Mouse (Mus musculus) hindbrain, embryonic 11.5 days (tissue): Measurements from ENCODE around the gene Cpne5. TPM values are rescaled to one million over a fixed set of nuclear protein-coding genes. Genes with fewer than 3 reads are reported as not detected.
A peak's percentile ranks its signal among the peaks of the same experiment; 100 is the strongest.

Experiments used
- ATAC-seq: fragments of 200-750 bp; cut with Nextera tagmentation; 2 replicates; pipeline ENCODE4 v1.8.0; 2017; ENCODE audit warnings: mild to moderate bottlenecking, moderate TSS enrichment, moderate library complexity; ENCODE audit not compliant: low FRiP score
- DNase-seq: peaks from one replicate; pipeline ENCODE4 v3.0.0-alpha.2; 2015; ENCODE audit warnings: low spot score
- H3K27ac ChIP-seq: fragments of 300-500 bp; sonication (generic); 2 replicates; pipeline ENCODE4 v1.5.1; 2014; ENCODE audit warnings: mild to moderate bottlenecking, low read depth, low read length
- H3K27me3 ChIP-seq: fragments of 300-500 bp; sonication (generic); 2 replicates; pipeline ENCODE4 v1.6.1; 2014; ENCODE audit warnings: mild to moderate bottlenecking, low read length, moderate library complexity, mixed read lengths; ENCODE audit not compliant: control insufficient read depth, insufficient read depth
- H3K36me3 ChIP-seq: fragments of 300-500 bp; sonication (generic); 2 replicates; pipeline ENCODE4 v1.6.1; 2014; ENCODE audit warnings: mild to moderate bottlenecking, low read length, moderate library complexity, mixed read lengths; ENCODE audit not compliant: control insufficient read depth, insufficient read depth
- H3K4me1 ChIP-seq: fragments of 300-500 bp; sonication (generic); replicated peaks from 2 replicates; pipeline ENCODE4 v1.6.1; 2014; ENCODE audit warnings: low read length, mixed read lengths; ENCODE audit not compliant: control insufficient read depth, insufficient read depth
- H3K4me2 ChIP-seq: fragments of 300-500 bp; sonication (generic); replicated peaks from 2 replicates; pipeline ENCODE4 v1.6.1; 2014; ENCODE audit warnings: mild to moderate bottlenecking, low read depth, low read length
- H3K4me3 ChIP-seq: fragments of 300-500 bp; sonication (generic); 2 replicates; pipeline ENCODE4 v1.5.1; 2014; ENCODE audit warnings: low read depth, low read length
- H3K9ac ChIP-seq: fragments of 300-500 bp; sonication (generic); 2 replicates; pipeline ENCODE4 v1.6.1; 2014; ENCODE audit warnings: low read depth, low read length
- H3K9me3 ChIP-seq: fragments of 300-500 bp; sonication (generic); 2 replicates; pipeline ENCODE4 v1.6.1; 2016; ENCODE audit warnings: low read length; ENCODE audit not compliant: control insufficient read depth
- WGBS: fragments of 180-500 bp; shearing (Covaris S2); extraction: QIAGEN DNeasy Blood & Tissue Kit; methylation state at CpG from one replicate; pipeline ENCODE4 v1.1.7; 2014; 5-methylcytosine and 5-hydroxymethylcytosine counted together
- polyA plus RNA-seq: library from polyadenylated mRNA; unstranded; fragments of >200 nt; fragmentation: Nextera tagmentation; extraction: Ambion mirVana; gene quantifications from 2 replicates; pipeline ENCODE4 v1.2.1, GENCODE M21; 2014

The Cpne5 gene
- polyA plus RNA-seq, 1 experiment from 2014 or later, result 3.7 TPM

GRCm38 (mm10) chr17:29237267-29237771 lies 648 bp downstream of the Cpne5 start:
- Histone ChIP-seq H3K27me3 (peaks cover 15% of the 10 kb centered on the region), H3K27ac (no peak overlapping the region), H3K4me3 (peak overlapping the region; percentile 58)

DNA sequence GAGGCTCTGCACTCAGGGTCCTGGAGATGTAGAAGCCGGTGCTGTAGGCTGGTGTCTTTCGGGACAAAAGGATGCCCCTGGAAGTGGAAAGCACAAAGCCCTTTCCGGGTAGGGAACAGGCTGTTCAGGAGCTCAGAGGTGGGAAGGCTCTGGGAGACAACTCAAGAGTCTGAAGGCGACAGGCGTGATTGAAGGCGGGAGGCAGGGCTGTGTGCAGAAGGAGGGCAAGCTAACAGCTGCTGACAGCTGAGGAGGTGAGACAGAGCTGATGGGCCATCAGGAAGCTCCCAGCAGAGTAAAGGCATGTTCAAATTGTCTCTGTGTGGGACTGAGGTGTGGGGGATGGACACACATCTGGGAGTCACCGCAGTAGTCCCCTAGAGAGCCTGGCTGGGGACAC lies 1.9 kb downstream of the Cpne5 start:
- WGBS, result 66% methylated on average over 7 of the region's 7 CpGs
- Histone ChIP-seq H3K4me3 (no peak overlapping the region), H3K9ac (no peak overlapping the region), H3K9me3 (no peaks in the 10 kb centered on the region), H3K4me1 (peaks cover 9% of the 10 kb centered on the region), H3K4me2 (no peak overlapping the region), H3K27ac (no peak overlapping the region), H3K27me3 (peaks cover 15% of the 10 kb centered on the region), H3K36me3 (no peaks in the 10 kb centered on the region)
- DNase-seq, result no peak
- no peak for ATAC-seq

More at GRCm38 (mm10) chr17:29237267-29237771, 648 bp downstream of the Cpne5 start:
- Histone ChIP-seq H3K36me3 (no peaks in the 10 kb centered on the region), H3K9ac (peak overlapping the region; percentile 57; the same call in 1 of the 2 replicates), H3K4me2 (peak overlapping the region; percentile 100), H3K9me3 (no peaks in the 10 kb centered on the region), H3K4me1 (peaks cover 9% of the 10 kb centered on the region)
- under 1% methylated on average over 32 of the region's 32 CpGs for WGBS
- ATAC-seq, result no peak
- peak; percentile 48 for DNase-seq

GRCm38 (mm10) chr17:29231109-29231508 lies 6.9 kb downstream of the Cpne5 start:
- no peaks in the 10 kb centered on the region for H3K27me3 ChIP-seq
- H3K4me3 ChIP-seq, result no peak overlapping the region
- no peaks in the 10 kb centered on the region for H3K9me3 ChIP-seq
- no peaks in the 10 kb centered on the region for H3K4me1 ChIP-seq
- H3K4me2 ChIP-seq, result no peak overlapping the region
- H3K27ac ChIP-seq, result no peak overlapping the region
- H3K9ac ChIP-seq, result no peak overlapping the region
- no peaks in the 10 kb centered on the region for H3K36me3 ChIP-seq
- ATAC-seq (no peak), DNase-seq (no peak)
- WGBS, result 85% methylated on average over 10 of the region's 10 CpGs

- Histone ChIP-seq H3K9me3 (no peaks in the 10 kb centered on the region), H3K9ac (no peak overlapping the region), H3K27me3 (no peaks in the 10 kb centered on the region), H3K27ac (no peak overlapping the region), H3K4me3 (no peak overlapping the region), H3K4me1 (0 out of 2 replicates have a peak, but pooled peaks cover 2% of the 10 kb centered on the region), H3K36me3 (no peaks in the 10 kb centered on the region), H3K4me2 (no peak overlapping the region)
- ATAC-seq, result no peak
- WGBS, result 84% methylated on average over 14 of the region's 14 CpGs
- DNase-seq, result no peak
Measured at GRCm38 (mm10) chr17:29220631-29221030, 17.3 kb downstream of the Cpne5 start.

GRCm38 (mm10) chr17:29218017-29218416 lies 19.9 kb downstream of the Cpne5 start:
- ATAC-seq (no peak), DNase-seq (no peak)
- WGBS, result 78% methylated on average over 5 of the region's 5 CpGs
- Histone ChIP-seq H3K27me3 (no peaks in the 10 kb centered on the region), H3K9me3 (no peaks in the 10 kb centered on the region), H3K36me3 (no peaks in the 10 kb centered on the region), H3K4me1 (peaks cover 22% of the 10 kb centered on the region), H3K4me3 (no peak overlapping the region), H3K4me2 (no peak overlapping the region), H3K27ac (no peak overlapping the region), H3K9ac (no peak overlapping the region)

DNA sequence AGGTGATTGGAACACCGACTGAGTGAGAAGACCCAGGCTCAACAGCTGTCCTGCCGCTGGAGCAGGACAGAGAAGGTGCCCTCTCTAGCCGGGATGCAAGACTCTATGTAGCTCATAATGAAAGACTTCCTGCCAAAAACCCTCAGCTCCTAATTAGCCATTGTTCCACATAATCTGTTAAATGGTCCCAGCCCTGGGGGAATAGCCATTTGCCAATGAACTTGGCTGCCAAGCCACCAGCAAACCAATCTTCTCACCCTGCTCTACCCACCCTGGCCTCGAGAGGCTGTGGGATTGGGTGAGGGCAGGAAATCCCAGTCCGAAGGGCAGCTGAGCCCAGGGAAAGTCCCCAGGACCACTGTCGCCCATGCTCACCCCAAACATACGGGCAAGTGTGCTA lies 21.9 kb downstream of the Cpne5 start:
- 72% methylated on average over 7 of the region's 7 CpGs for WGBS

GRCm38 (mm10) chr17:29214655-29215054 lies 23.3 kb downstream of the Cpne5 start:
- H3K4me2 ChIP-seq, result no peak overlapping the region
- whole genome bisulfite sequencing, result 35% methylated on average over 10 of the region's 10 CpGs
- H3K27me3 ChIP-seq, result no peaks in the 10 kb centered on the region
- peaks cover 21% of the 10 kb centered on the region for H3K4me1 ChIP-seq
- H3K4me3 ChIP-seq, result no peak overlapping the region
- no peak overlapping the region for H3K27ac ChIP-seq
- no peak for DNase-seq
- H3K9ac ChIP-seq, result no peak overlapping the region
- no peak for ATAC-seq
- H3K9me3 ChIP-seq, result no peaks in the 10 kb centered on the region
- H3K36me3 ChIP-seq, result no peaks in the 10 kb centered on the region

More for the DNA sequence above, 21.9 kb downstream of the Cpne5 start:
- no peak overlapping the region for H3K9ac ChIP-seq
- H3K9me3 ChIP-seq, result no peaks in the 10 kb centered on the region
- H3K36me3 ChIP-seq, result no peaks in the 10 kb centered on the region
- ATAC-seq, result no peak
- no peak overlapping the region for H3K4me2 ChIP-seq
- H3K4me3 ChIP-seq, result no peak overlapping the region
- H3K27ac ChIP-seq, result no peak overlapping the region
- DNase-seq, result no peak
- H3K4me1 ChIP-seq, result peaks cover 21% of the 10 kb centered on the region
- no peaks in the 10 kb centered on the region for H3K27me3 ChIP-seq

GRCm38 (mm10) chr17:29214193-29214456 lies 23.8 kb downstream of the Cpne5 start:
- Histone ChIP-seq H3K4me2 (no peak overlapping the region), H3K4me3 (no peak overlapping the region), H3K36me3 (no peaks in the 10 kb centered on the region), H3K27me3 (no peaks in the 10 kb centered on the region), H3K4me1 (peaks cover 21% of the 10 kb centered on the region), H3K27ac (peak overlapping the region; percentile 36; the same call in 1 of the 2 replicates), H3K9ac (peak overlapping the region; percentile 27; the same call in 1 of the 2 replicates), H3K9me3 (no peaks in the 10 kb centered on the region)
- ATAC-seq (no peak), DNase-seq (no peak)
- WGBS, result 66% methylated on average over 4 of the region's 4 CpGs

GRCm38 (mm10) chr17:29213381-29214192 lies 24.4 kb downstream of the Cpne5 start:
- ATAC-seq (peak; percentile 74), DNase-seq (peak; percentile 68)
- no peak overlapping the region; the same call in 1 of the 2 replicates for H3K9ac ChIP-seq
- 8% methylated on average over 12 of the region's 12 CpGs for WGBS
- H3K9me3 ChIP-seq, result no peaks in the 10 kb centered on the region
- no peak overlapping the region for H3K4me2 ChIP-seq
- peak overlapping the region; percentile 51 for H3K27ac ChIP-seq
- peaks cover 21% of the 10 kb centered on the region for H3K4me1 ChIP-seq
- no peaks in the 10 kb centered on the region for H3K27me3 ChIP-seq
- H3K36me3 ChIP-seq, result no peaks in the 10 kb centered on the region
- H3K4me3 ChIP-seq, result 0 out of 2 replicates have a peak overlapping the region, but pooled peaks have one; percentile 4
